14 mouse cellular contexts compared by ENCODE assay signal in genomic region chr5:30765596-30766370, GRCm38 (mm10). TPM values are rescaled to one million over a fixed set of nuclear protein-coding genes. Genes with fewer than 3 reads are reported as not detected.
DNase-seq lines count a peak whose midpoint lies in the region; ATAC-seq and TF ChIP-seq lines count a peak whose summit lies in the region.
"Had no signal": no experiment of that assay in that cellular context is flagged by ENCODE, and none has a peak within 500 bp of the region (broad histone marks: within the 10 kb centered on the region; RNA-seq: fewer than 3 reads in every experiment).

No protein-coding gene starts in this region.

- no peak overlapping the region for H3K4me2 ChIP-seq in midbrain, embryonic 11.5 days
- H3K4me2 ChIP-seq in forebrain, postnatal 0 days (ENCODE audit: low read depth): no peak overlapping the region
- no peak overlapping the region for H3K4me2 ChIP-seq in midbrain, postnatal 0 days (ENCODE audit: low read depth, low read length, poor library complexity, severe bottlenecking)
- H3K4me2 ChIP-seq: heart, embryonic 12.5 days had no signal

- WGBS in heart, embryonic 10.5 days: 63% methylated on average over 12 of the region's 12 CpGs
- WGBS in midbrain, embryonic 10.5 days: 87% methylated on average over 12 of the region's 12 CpGs
- WGBS in midbrain, embryonic 11.5 days: 85% methylated on average over 12 of the region's 12 CpGs
- 41% methylated on average over 12 of the region's 12 CpGs for WGBS in forebrain, postnatal 0 days
- WGBS in midbrain, postnatal 0 days: 57% methylated on average over 12 of the region's 12 CpGs

- no peak for TF ChIP-seq CTCF in forebrain, postnatal 0 days (IDR thresholded peaks at IDR 0.05; ENCODE audit: low read depth)
- no peak for TF ChIP-seq CTCF in midbrain, postnatal 0 days (IDR thresholded peaks at IDR 0.05)

- H3K9me3 ChIP-seq in heart, embryonic 10.5 days: no peaks in the 10 kb centered on the region
- H3K9me3 ChIP-seq in midbrain, embryonic 10.5 days (replicated peaks): no peaks in the 10 kb centered on the region
- no peaks in the 10 kb centered on the region for H3K9me3 ChIP-seq in midbrain, embryonic 11.5 days (ENCODE audit: control insufficient read depth, low read length)
- H3K9me3 ChIP-seq in forebrain, postnatal 0 days (ENCODE audit: low read length): no peaks in the 10 kb centered on the region
- no peaks in the 10 kb centered on the region for H3K9me3 ChIP-seq in midbrain, postnatal 0 days (ENCODE audit: low read length)
- H3K9me3 ChIP-seq: heart, embryonic 12.5 days had no signal

- no peak overlapping the region for H3K4me3 ChIP-seq in heart, embryonic 10.5 days
- no peak overlapping the region for H3K4me3 ChIP-seq in midbrain, embryonic 10.5 days
- H3K4me3 ChIP-seq in midbrain, embryonic 11.5 days (ENCODE audit: low read depth, low read length): no peak overlapping the region
- no peak overlapping the region for H3K4me3 ChIP-seq in forebrain, postnatal 0 days (ENCODE audit: low read depth, low read length)
- H3K4me3 ChIP-seq in midbrain, postnatal 0 days (ENCODE audit: low read depth, low read length): no peak overlapping the region
- H3K4me3 ChIP-seq: heart, embryonic 12.5 days had no signal

- ATAC-seq in midbrain, embryonic 11.5 days (ENCODE audit: low FRiP score): no peak
- peak; percentile 17 for ATAC-seq in forebrain, postnatal 0 days
- ATAC-seq in midbrain, postnatal 0 days (ENCODE audit: low FRiP score): no peak

- no peak for DNase-seq in heart, embryonic 10.5 days (ENCODE audit: low spot score)
- no peak for DNase-seq in heart, postnatal 4 days
- DNase-seq in midbrain, embryonic 10.5 days (ENCODE audit: low spot score): no peak
- no peak for DNase-seq in midbrain, embryonic 11.5 days (ENCODE audit: low spot score, missing footprints)
- DNase-seq in forebrain, postnatal 0 days: no peak
- peak; percentile 57 for DNase-seq in midbrain, postnatal 0 days (ENCODE audit: low spot score)
- DNase-seq in urinary bladder, postnatal 36 days (ENCODE audit: low spot score in 2 of 2): no peak
- DNase-seq in thymus, postnatal 36 days: no peak
- DNase-seq: adrenal gland, postnatal 25 days; cerebellum, adult 11 months; kidney, adult 18-20 months; retina, postnatal 1 day; thymus, postnatal 14 days had no signal

- no peaks in the 10 kb centered on the region for H3K27me3 ChIP-seq in heart, embryonic 10.5 days (ENCODE audit: insufficient read depth, poor library complexity, severe bottlenecking)
- H3K27me3 ChIP-seq in midbrain, embryonic 10.5 days (ENCODE audit: low read depth, poor library complexity, severe bottlenecking): no peaks in the 10 kb centered on the region
- no peaks in the 10 kb centered on the region for H3K27me3 ChIP-seq in midbrain, embryonic 11.5 days (ENCODE audit: control insufficient read depth, insufficient read depth, low read length)
- no peaks in the 10 kb centered on the region for H3K27me3 ChIP-seq in forebrain, postnatal 0 days (ENCODE audit: insufficient read depth, low read length)
- H3K27me3 ChIP-seq in midbrain, postnatal 0 days (ENCODE audit: insufficient read depth, low read length): no peaks in the 10 kb centered on the region
- H3K27me3 ChIP-seq: heart, embryonic 12.5 days had no signal

- H3K27ac ChIP-seq in heart, embryonic 10.5 days: peak overlapping the region; percentile 7; the same call in 1 of the 2 replicates
- peak overlapping the region; percentile 63 for H3K27ac ChIP-seq in midbrain, embryonic 10.5 days (replicated peaks)
- H3K27ac ChIP-seq in midbrain, embryonic 11.5 days (ENCODE audit: low read depth, low read length): no peak overlapping the region
- peak overlapping the region; percentile 51 for H3K27ac ChIP-seq in forebrain, postnatal 0 days (ENCODE audit: low read depth, low read length)
- peak overlapping the region; percentile 71 for H3K27ac ChIP-seq in midbrain, postnatal 0 days (ENCODE audit: low read depth, low read length)

- H3K4me1 ChIP-seq in heart, embryonic 10.5 days: peaks cover 37% of the 10 kb centered on the region
- H3K4me1 ChIP-seq in midbrain, embryonic 10.5 days: peaks cover 61% of the 10 kb centered on the region
- H3K4me1 ChIP-seq in midbrain, embryonic 11.5 days (ENCODE audit: control insufficient read depth, insufficient read depth, low read length): peaks cover 33% of the 10 kb centered on the region
- H3K4me1 ChIP-seq in forebrain, postnatal 0 days (ENCODE audit: insufficient read depth): peaks cover 44% of the 10 kb centered on the region
- H3K4me1 ChIP-seq in midbrain, postnatal 0 days (ENCODE audit: insufficient read depth, low read length): peaks cover 21% of the 10 kb centered on the region

- no peak overlapping the region for H3K9ac ChIP-seq in midbrain, embryonic 11.5 days (ENCODE audit: low read length)
- H3K9ac ChIP-seq in forebrain, postnatal 0 days: no peak overlapping the region
- H3K9ac ChIP-seq in midbrain, postnatal 0 days (replicated peaks; ENCODE audit: low read length, poor library complexity, severe bottlenecking): 0 out of 2 replicates have a peak overlapping the region, but pooled peaks have one; percentile 8
- H3K9ac ChIP-seq: heart, embryonic 12.5 days had no signal

- H3K36me3 ChIP-seq in heart, embryonic 10.5 days: no peaks in the 10 kb centered on the region
- peaks cover 83% of the 10 kb centered on the region for H3K36me3 ChIP-seq in midbrain, embryonic 10.5 days
- H3K36me3 ChIP-seq in midbrain, embryonic 11.5 days (ENCODE audit: control insufficient read depth, insufficient read depth, low read length): peaks cover 5% of the 10 kb centered on the region; the same call in 1 of the 2 replicates
- H3K36me3 ChIP-seq in forebrain, postnatal 0 days (ENCODE audit: insufficient read depth): peaks cover 21% of the 10 kb centered on the region
- H3K36me3 ChIP-seq in midbrain, postnatal 0 days (ENCODE audit: insufficient read depth, low read length): 0 out of 2 replicates have a peak, but pooled peaks cover 2% of the 10 kb centered on the region
- H3K36me3 ChIP-seq: heart, embryonic 12.5 days had no signal

RNA-seq across cellular contexts. Expression of gene Mapre3, which starts 48.7 kb away (rescaled TPM):
- 16.3 and 16.6 TPM in 2 replicates for polyA plus RNA-seq in heart, embryonic 10.5 days (2016; fragmentation: Nextera tagmentation; extraction: Ambion mirVana)
- total RNA-seq in heart, postnatal 4 days (2021): 10 to 100 TPM; 16.2 to 18.9 TPM
- 22.9 and 38.2 TPM in 2 replicates for polyA plus RNA-seq in midbrain, embryonic 10.5 days (2016; fragmentation: Nextera tagmentation; extraction: Ambion mirVana)
- 35.0 and 40.5 TPM in 2 replicates for polyA plus RNA-seq in midbrain, embryonic 11.5 days (2014; fragmentation: Nextera tagmentation; extraction: Ambion mirVana)
- total RNA-seq in forebrain, postnatal 0 days (2014; rRNA removed): 48.2 and 55.0 TPM in 2 replicates
- 113 and 141 TPM in 2 replicates for polyA plus RNA-seq in forebrain, postnatal 0 days (2015; fragmentation: Nextera tagmentation; extraction: Ambion mirVana)
- total RNA-seq in midbrain, postnatal 0 days (2014; rRNA removed): 105 and 112 TPM in 2 replicates
- 172 and 175 TPM in 2 replicates for polyA plus RNA-seq in midbrain, postnatal 0 days (2015; fragmentation: Nextera tagmentation; extraction: Ambion mirVana)

RNA-seq across cellular contexts. Expression of gene Dpysl5, which starts 54.4 kb away (rescaled TPM):
- 4.0 and 5.6 TPM in 2 replicates for polyA plus RNA-seq in heart, embryonic 10.5 days (2016; fragmentation: Nextera tagmentation; extraction: Ambion mirVana)
- 1 to 10 TPM; 1.6 to 2.0 TPM for total RNA-seq in heart, postnatal 4 days (2021)
- polyA plus RNA-seq in midbrain, embryonic 10.5 days (2016; fragmentation: Nextera tagmentation; extraction: Ambion mirVana): 90.7 and 126 TPM in 2 replicates
- 81.4 and 89.1 TPM in 2 replicates for polyA plus RNA-seq in midbrain, embryonic 11.5 days (2014; fragmentation: Nextera tagmentation; extraction: Ambion mirVana)
- total RNA-seq in forebrain, postnatal 0 days (2014; rRNA removed): 274 and 315 TPM in 2 replicates
- 272 and 290 TPM in 2 replicates for polyA plus RNA-seq in forebrain, postnatal 0 days (2015; fragmentation: Nextera tagmentation; extraction: Ambion mirVana)
- total RNA-seq in midbrain, postnatal 0 days (2014; rRNA removed): 334 and 374 TPM in 2 replicates
- 232 and 234 TPM in 2 replicates for polyA plus RNA-seq in midbrain, postnatal 0 days (2015; fragmentation: Nextera tagmentation; extraction: Ambion mirVana)

Comparison
In these comparisons a context has a peak if more than half of its experiments do, and no peak if none do; other contexts are left out.
1. RNA of gene Dpysl5, which starts 54.4 kb away (polyA plus RNA-seq): 272 to 290 TPM in forebrain, postnatal 0 days, 232 to 234 TPM in midbrain, postnatal 0 days, 90.7 to 126 TPM in midbrain, embryonic 10.5 days and 81.4 to 89.1 TPM in midbrain, embryonic 11.5 days; 4.0 to 5.6 TPM in heart, embryonic 10.5 days; every median in the first group is over 10 times any median in the second.